Mouse (Mus musculus) C2C12 (cell line): ENCODE results near the gene Jkamp.

Experiments
- CTCF ChIP-seq: IDR thresholded peaks from one replicate; pipeline ENCODE4 v1.5.1; 2011; ENCODE audit not compliant: control insufficient read depth, insufficient read depth, insufficient read length
- MYOD1 ChIP-seq: IDR thresholded peaks from one replicate; pipeline ENCODE4 v1.6.1; 2011; ENCODE audit warnings: low read depth; ENCODE audit not compliant: control insufficient read depth, insufficient read length

- TF ChIP-seq MYOD1 (no peak), CTCF (no peak)
Measured at GRCm38 (mm10) chr12:72085024-72085328, 413 bp upstream of the Jkamp start.
